Mouse (Mus musculus): ENCODE measurements around the gene Inpp5f.

- no peak for TF ChIP-seq CTCF (IDR thresholded peaks at IDR 0.05; ENCODE audit: low read depth)
- no peak for TF ChIP-seq EP300 (IDR thresholded peaks at IDR 0.05; ENCODE audit: low read depth)
These were observed 128.5 kb downstream of the Inpp5f start for GRCm38 (mm10) chr7:128739462-128740277.

Data from liver, postnatal 0 days (tissue).